Mouse (Mus musculus): Measurements from ENCODE around the gene Ctcf. TPM values are rescaled to one million over a fixed set of nuclear protein-coding genes. Genes with fewer than 3 reads are reported as not detected.
A peak's percentile ranks its signal among the peaks of the same experiment; 100 is the strongest.

The Ctcf gene
- total RNA-seq, 1 experiment = 65.5 TPM

- Histone ChIP-seq H3K4me3 (ENCODE audit: insufficient read depth in 1 of 2, low read depth in 1 of 2, low read length in 2 of 2, poor library complexity in 1 of 2, severe bottlenecking in 1 of 2) (no peak overlapping the region), H3K9me3 (ENCODE audit: control insufficient read depth, insufficient read depth, low read depth, low read length) (no peaks in the 10 kb centered on the region), H3K27ac (ENCODE audit: insufficient read depth, low read depth, low read length, poor library complexity, severe bottlenecking) (no peak overlapping the region), H3K9ac (ENCODE audit: insufficient read depth, low read depth, low read length, poor library complexity, severe bottlenecking) (no peak overlapping the region), H3K4me1 (ENCODE audit: control insufficient read depth in 2 of 2, insufficient read depth in 2 of 2, low read length in 2 of 2, poor library complexity in 1 of 2) (peaks cover 0 to 25% of the 10 kb centered on the region in 2 experiments; a peak in 2 of 4 replicates), H3K36me3 (ENCODE audit: control insufficient read depth, insufficient read depth, low read length, poor library complexity, severe bottlenecking) (peaks cover 3% of the 10 kb centered on the region; the same call in 1 of the 2 replicates)
- TF ChIP-seq MAFK (IDR thresholded peaks at IDR 0.05; ENCODE audit: insufficient read depth, low read depth, low read length) = no peak
- TF ChIP-seq CHD2 (IDR thresholded peaks at IDR 0.05; ENCODE audit: low read depth, low read length) = no peak
- TF ChIP-seq ZC3H11A (IDR thresholded peaks at IDR 0.05; ENCODE audit: borderline replicate concordance, low read depth, low read length) = no peak
- DNase-seq (ENCODE audit: low read depth, low spot score) = no peak
- in situ Hi-C loops (cut with MboI; ENCODE audit: low sequenced_read_pairs in 2 of 2, unreplicated experiment in 2 of 2) = no loop called here
These were observed 11.5 kb upstream of the Ctcf start for GRCm38 (mm10) chr8:105624831-105625230.

GRCm38 (mm10) chr8:105626086-105626485 is 10.3 kb upstream of the Ctcf start:
- TF ChIP-seq CHD2 (IDR thresholded peaks at IDR 0.05; ENCODE audit: low read depth, low read length) (no peak), HCFC1 (IDR thresholded peaks at IDR 0.05; ENCODE audit: borderline replicate concordance, insufficient read depth, low read length) (no peak), ZC3H11A (IDR thresholded peaks at IDR 0.05; ENCODE audit: borderline replicate concordance, low read depth, low read length) (no peak), ZNF384 (IDR thresholded peaks at IDR 0.05; ENCODE audit: low read depth, low read length) (no peak), MAFK (IDR thresholded peaks at IDR 0.05; ENCODE audit: insufficient read depth, low read depth, low read length) (no peak)
- H3K36me3 ChIP-seq (ENCODE audit: control insufficient read depth, insufficient read depth, low read length, poor library complexity, severe bottlenecking) = no peaks in the 10 kb centered on the region
- H3K4me1 ChIP-seq (ENCODE audit: control insufficient read depth in 2 of 2, insufficient read depth in 2 of 2, low read length in 2 of 2, poor library complexity in 1 of 2) = peaks cover 0 to 21% of the 10 kb centered on the region in 2 experiments; a peak in 2 of 4 replicates
- H3K4me3 ChIP-seq (ENCODE audit: insufficient read depth in 1 of 2, low read depth in 1 of 2, low read length in 2 of 2, poor library complexity in 1 of 2, severe bottlenecking in 1 of 2) = no peak overlapping the region
- H3K9ac ChIP-seq (ENCODE audit: insufficient read depth, low read depth, low read length, poor library complexity, severe bottlenecking) = no peak overlapping the region
- DNase-seq (ENCODE audit: low read depth, low spot score) = no peak
- no peaks in the 10 kb centered on the region for H3K9me3 ChIP-seq (ENCODE audit: control insufficient read depth, insufficient read depth, low read depth, low read length)
- in situ Hi-C loops (cut with MboI; ENCODE audit: low sequenced_read_pairs in 2 of 2, unreplicated experiment in 2 of 2) = no loop called here
- H3K27ac ChIP-seq (ENCODE audit: insufficient read depth, low read depth, low read length, poor library complexity, severe bottlenecking) = no peak overlapping the region

GRCm38 (mm10) chr8:105629337-105629736 is 7.0 kb upstream of the Ctcf start:
- Histone ChIP-seq H3K9me3 (ENCODE audit: control insufficient read depth, insufficient read depth, low read depth, low read length) (no peaks in the 10 kb centered on the region), H3K4me1 (ENCODE audit: control insufficient read depth in 2 of 2, insufficient read depth in 2 of 2, low read length in 2 of 2, poor library complexity in 1 of 2) (peaks cover 0 to 5% of the 10 kb centered on the region in 2 experiments; a peak in 1 of 4 replicates), H3K9ac (ENCODE audit: insufficient read depth, low read depth, low read length, poor library complexity, severe bottlenecking) (no peak overlapping the region), H3K36me3 (ENCODE audit: control insufficient read depth, insufficient read depth, low read length, poor library complexity, severe bottlenecking) (no peaks in the 10 kb centered on the region), H3K4me3 (ENCODE audit: insufficient read depth in 1 of 2, low read depth in 1 of 2, low read length in 2 of 2, poor library complexity in 1 of 2, severe bottlenecking in 1 of 2) (no peak overlapping the region), H3K27ac (ENCODE audit: insufficient read depth, low read depth, low read length, poor library complexity, severe bottlenecking) (no peak overlapping the region)
- in situ Hi-C loops (cut with MboI; ENCODE audit: low sequenced_read_pairs in 2 of 2, unreplicated experiment in 2 of 2) = no loop called here
- TF ChIP-seq MAFK (IDR thresholded peaks at IDR 0.05; ENCODE audit: insufficient read depth, low read depth, low read length) (no peak), CHD2 (IDR thresholded peaks at IDR 0.05; ENCODE audit: low read depth, low read length) (no peak), ZC3H11A (IDR thresholded peaks at IDR 0.05; ENCODE audit: borderline replicate concordance, low read depth, low read length) (no peak)
- DNase-seq (ENCODE audit: low read depth, low spot score) = no peak

GRCm38 (mm10) chr8:105634771-105635458 is 1.5 kb upstream of the Ctcf start:
- H3K4me1 ChIP-seq (ENCODE audit: control insufficient read depth in 2 of 2, insufficient read depth in 2 of 2, low read length in 2 of 2, poor library complexity in 1 of 2) = peaks cover 4 to 6% of the 10 kb centered on the region in 2 experiments; a peak in 1 of 4 replicates
- TF ChIP-seq ZC3H11A (IDR thresholded peaks at IDR 0.05; ENCODE audit: borderline replicate concordance, low read depth, low read length) (no peak), CHD2 (IDR thresholded peaks at IDR 0.05; ENCODE audit: low read depth, low read length) (no peak), ZNF384 (IDR thresholded peaks at IDR 0.05; ENCODE audit: low read depth, low read length) (no peak), HCFC1 (IDR thresholded peaks at IDR 0.05; ENCODE audit: borderline replicate concordance, insufficient read depth, low read length) (no peak), MAFK (IDR thresholded peaks at IDR 0.05; ENCODE audit: insufficient read depth, low read depth, low read length) (no peak)
- no peak overlapping the region for H3K9ac ChIP-seq (ENCODE audit: insufficient read depth, low read depth, low read length, poor library complexity, severe bottlenecking)
- H3K27ac ChIP-seq (ENCODE audit: insufficient read depth, low read depth, low read length, poor library complexity, severe bottlenecking) = no peak overlapping the region
- H3K4me3 ChIP-seq (ENCODE audit: insufficient read depth in 1 of 2, low read depth in 1 of 2, low read length in 2 of 2, poor library complexity in 1 of 2, severe bottlenecking in 1 of 2) = peak overlapping the region; percentile 84 to 97
- no peaks in the 10 kb centered on the region for H3K36me3 ChIP-seq (ENCODE audit: control insufficient read depth, insufficient read depth, low read length, poor library complexity, severe bottlenecking)
- in situ Hi-C loops (cut with MboI; ENCODE audit: low sequenced_read_pairs in 2 of 2, unreplicated experiment in 2 of 2) = no loop called here
- DNase-seq (ENCODE audit: low read depth, low spot score) = no peak
- no peaks in the 10 kb centered on the region for H3K9me3 ChIP-seq (ENCODE audit: control insufficient read depth, insufficient read depth, low read depth, low read length)

Data from ES-E14 (cell line).